Mouse (Mus musculus): Measurements from ENCODE around the gene Pappa. TPM values are rescaled to one million over a fixed set of nuclear protein-coding genes. Genes with fewer than 3 reads are reported as not detected.

The Pappa gene
- 0.33 and 0.45 TPM in 2 replicates for polyA plus RNA-seq (2012; rRNA removed; ENCODE audit: low replicate concordance)

DNA sequence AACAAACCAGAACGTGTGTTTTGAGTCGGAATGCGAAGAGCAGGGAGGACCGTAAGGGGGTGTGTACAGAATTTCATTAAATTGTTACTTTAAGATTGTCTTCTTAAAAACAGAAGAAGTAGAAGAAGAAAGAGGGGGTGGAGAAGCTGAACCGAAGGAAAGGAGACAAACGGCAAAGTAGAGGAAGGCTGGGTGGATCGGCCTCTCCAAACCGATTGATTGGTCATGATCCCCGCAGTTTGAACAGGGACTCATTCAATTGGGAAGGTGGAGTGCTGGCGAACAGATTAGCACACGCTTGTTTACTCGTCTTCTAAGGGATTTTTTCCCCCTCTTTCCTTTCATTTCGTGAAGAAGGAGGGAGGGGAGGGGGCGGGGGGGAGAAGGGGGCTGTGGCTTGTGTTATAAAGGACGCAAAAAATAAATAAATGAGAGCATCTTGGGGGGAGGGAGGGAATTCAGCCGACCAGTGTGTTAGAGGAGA is at the start of gene Pappa:
TSS of gene Pappa (plus strand) at position 434 of the 484 bp plus-strand sequence.

